9 mouse cellular contexts compared by ENCODE assay signal in genomic region chr4:82499238-82499637, GRCm38 (mm10).
DNase-seq lines count a peak whose midpoint lies in the region; ATAC-seq and TF ChIP-seq lines count a peak whose summit lies in the region.
"Had no signal": no experiment of that assay in that cellular context is flagged by ENCODE, and none has a peak within 500 bp of the region (broad histone marks: within the 10 kb centered on the region; RNA-seq: fewer than 3 reads in every experiment).

No protein-coding gene starts in this region.

- no peak overlapping the region for H3K27ac ChIP-seq in embryonic facial prominence, embryonic 12.5 days
- H3K27ac ChIP-seq in embryonic facial prominence, embryonic 10.5 days (replicated peaks) = no peak overlapping the region
- H3K27ac ChIP-seq in midbrain, embryonic 12.5 days (replicated peaks) = no peak overlapping the region
- H3K27ac ChIP-seq in midbrain, embryonic 11.5 days (ENCODE audit: low read depth, low read length) = no peak overlapping the region
- no peak overlapping the region for H3K27ac ChIP-seq in intestine, embryonic 15.5 days
- no peak overlapping the region for H3K27ac ChIP-seq in stomach, postnatal 0 days (replicated peaks)

- DNase-seq in embryonic facial prominence, embryonic 10.5 days (ENCODE audit: low spot score) = no peak
- no peak for DNase-seq in midbrain, embryonic 11.5 days (ENCODE audit: low spot score, missing footprints)
- no peak for DNase-seq in stomach, postnatal 0 days (ENCODE audit: low spot score)
- no peak for DNase-seq in T-cell, adult 2 months (ENCODE audit: low spot score)
- DNase-seq: B cell, adult 2 months had no signal

- TF ChIP-seq CTCF in stomach, postnatal 0 days (IDR thresholded peaks at IDR 0.05; ENCODE audit: low read depth) = no peak

- TF ChIP-seq EP300 in stomach, postnatal 0 days (optimal IDR thresholded peaks at IDR 0.05) = no peak

- WGBS in embryonic facial prominence, embryonic 12.5 days = 71% methylated on average over 5 of the region's 5 CpGs
- WGBS in embryonic facial prominence, embryonic 10.5 days = 87% methylated on average over 5 of the region's 5 CpGs
- WGBS in midbrain, embryonic 12.5 days = 79% methylated on average over 5 of the region's 5 CpGs
- WGBS in midbrain, embryonic 11.5 days = 85% methylated on average over 5 of the region's 5 CpGs
- 69% methylated on average over 5 of the region's 5 CpGs for WGBS in intestine, embryonic 15.5 days
- 56% methylated on average over 5 of the region's 5 CpGs for WGBS in stomach, postnatal 0 days

- H3K9me3 ChIP-seq in embryonic facial prominence, embryonic 12.5 days = no peaks in the 10 kb centered on the region
- no peaks in the 10 kb centered on the region for H3K9me3 ChIP-seq in embryonic facial prominence, embryonic 10.5 days
- H3K9me3 ChIP-seq in midbrain, embryonic 12.5 days = no peaks in the 10 kb centered on the region
- no peaks in the 10 kb centered on the region for H3K9me3 ChIP-seq in midbrain, embryonic 11.5 days (ENCODE audit: control insufficient read depth, low read length)
- no peaks in the 10 kb centered on the region for H3K9me3 ChIP-seq in intestine, embryonic 15.5 days
- H3K9me3 ChIP-seq in stomach, postnatal 0 days (ENCODE audit: control insufficient read depth, low read length) = no peaks in the 10 kb centered on the region

- peak overlapping the region; percentile 71 for H3K4me2 ChIP-seq in embryonic facial prominence, embryonic 12.5 days (replicated peaks)
- H3K4me2 ChIP-seq in midbrain, embryonic 12.5 days (replicated peaks) = peak overlapping the region; percentile 94
- H3K4me2 ChIP-seq in midbrain, embryonic 11.5 days = no peak overlapping the region
- no peak overlapping the region for H3K4me2 ChIP-seq in intestine, embryonic 15.5 days (replicated peaks)
- peak overlapping the region; percentile 26; the same call in 1 of the 2 replicates for H3K4me2 ChIP-seq in stomach, postnatal 0 days (replicated peaks; ENCODE audit: low read depth)

- peaks cover 31% of the 10 kb centered on the region for H3K36me3 ChIP-seq in embryonic facial prominence, embryonic 12.5 days
- peaks cover 34% of the 10 kb centered on the region for H3K36me3 ChIP-seq in embryonic facial prominence, embryonic 10.5 days (replicated peaks)
- H3K36me3 ChIP-seq in midbrain, embryonic 12.5 days = peaks cover 12% of the 10 kb centered on the region; the same call in 1 of the 2 replicates
- peaks cover 6% of the 10 kb centered on the region for H3K36me3 ChIP-seq in midbrain, embryonic 11.5 days (ENCODE audit: control insufficient read depth, insufficient read depth, low read length)
- 0 out of 2 replicates have a peak, but pooled peaks cover 4% of the 10 kb centered on the region for H3K36me3 ChIP-seq in intestine, embryonic 15.5 days
- peaks cover 6% of the 10 kb centered on the region; the same call in 1 of the 2 replicates for H3K36me3 ChIP-seq in stomach, postnatal 0 days (ENCODE audit: control insufficient read depth, insufficient read depth, low read length)

- ATAC-seq in embryonic facial prominence, embryonic 12.5 days (ENCODE audit: insufficient number of reproducible peaks, insufficient read depth, low FRiP score, low TSS enrichment) = no peak
- no peak for ATAC-seq in midbrain, embryonic 12.5 days (ENCODE audit: low FRiP score, low read depth)
- ATAC-seq in midbrain, embryonic 11.5 days (ENCODE audit: low FRiP score) = no peak
- peak; percentile 60 for ATAC-seq in intestine, embryonic 15.5 days
- peak; percentile 41; the same call in 1 of the 2 replicates for ATAC-seq in stomach, postnatal 0 days (ENCODE audit: low FRiP score, low TSS enrichment)
- no peak for ATAC-seq in megakaryocyte progenitor cell, adult 5-6 weeks (replicated peaks; ENCODE audit: poor library complexity)

- H3K4me3 ChIP-seq in embryonic facial prominence, embryonic 12.5 days = no peak overlapping the region
- H3K4me3 ChIP-seq in embryonic facial prominence, embryonic 10.5 days = no peak overlapping the region
- no peak overlapping the region for H3K4me3 ChIP-seq in midbrain, embryonic 12.5 days
- no peak overlapping the region for H3K4me3 ChIP-seq in midbrain, embryonic 11.5 days (ENCODE audit: low read depth, low read length)
- H3K4me3 ChIP-seq in intestine, embryonic 15.5 days (replicated peaks) = no peak overlapping the region
- no peak overlapping the region for H3K4me3 ChIP-seq in stomach, postnatal 0 days (ENCODE audit: low read depth, low read length)

- no peak overlapping the region for H3K9ac ChIP-seq in embryonic facial prominence, embryonic 12.5 days
- H3K9ac ChIP-seq in midbrain, embryonic 12.5 days (replicated peaks) = no peak overlapping the region
- H3K9ac ChIP-seq in midbrain, embryonic 11.5 days (ENCODE audit: low read length) = no peak overlapping the region
- H3K9ac ChIP-seq in intestine, embryonic 15.5 days = no peak overlapping the region
- no peak overlapping the region for H3K9ac ChIP-seq in stomach, postnatal 0 days (ENCODE audit: low read length)

- H3K4me1 ChIP-seq in embryonic facial prominence, embryonic 12.5 days = peaks cover 37% of the 10 kb centered on the region
- peaks cover 13% of the 10 kb centered on the region for H3K4me1 ChIP-seq in embryonic facial prominence, embryonic 10.5 days
- peaks cover 26% of the 10 kb centered on the region for H3K4me1 ChIP-seq in midbrain, embryonic 12.5 days
- H3K4me1 ChIP-seq in midbrain, embryonic 11.5 days (ENCODE audit: control insufficient read depth, insufficient read depth, low read length) = peaks cover 10% of the 10 kb centered on the region; the same call in 1 of the 2 replicates
- peaks cover 9% of the 10 kb centered on the region; the same call in 1 of the 2 replicates for H3K4me1 ChIP-seq in intestine, embryonic 15.5 days (replicated peaks)
- peaks cover 11% of the 10 kb centered on the region for H3K4me1 ChIP-seq in stomach, postnatal 0 days (replicated peaks; ENCODE audit: control insufficient read depth, insufficient read depth)

- no peaks in the 10 kb centered on the region for H3K27me3 ChIP-seq in embryonic facial prominence, embryonic 12.5 days
- H3K27me3 ChIP-seq in embryonic facial prominence, embryonic 10.5 days (replicated peaks; ENCODE audit: low read depth, poor library complexity, severe bottlenecking) = peaks cover 28% of the 10 kb centered on the region
- no peaks in the 10 kb centered on the region; the same call in 1 of the 2 replicates for H3K27me3 ChIP-seq in midbrain, embryonic 12.5 days
- no peaks in the 10 kb centered on the region for H3K27me3 ChIP-seq in midbrain, embryonic 11.5 days (ENCODE audit: control insufficient read depth, insufficient read depth, low read length)
- H3K27me3 ChIP-seq in intestine, embryonic 15.5 days (replicated peaks) = no peaks in the 10 kb centered on the region
- no peaks in the 10 kb centered on the region for H3K27me3 ChIP-seq in stomach, postnatal 0 days (ENCODE audit: control insufficient read depth, insufficient read depth, low read length)

Comparison
In these comparisons a context has a peak if more than half of its experiments do, and no peak if none do; other contexts are left out.
1. H3K4me2 ChIP-seq: peak in embryonic facial prominence, embryonic 12.5 days (single experiment), midbrain, embryonic 12.5 days (single experiment) and stomach, postnatal 0 days (single experiment); none in midbrain, embryonic 11.5 days (single experiment) and intestine, embryonic 15.5 days (single experiment).
2. ATAC-seq: peak in intestine, embryonic 15.5 days (single experiment) and stomach, postnatal 0 days (single experiment); none in embryonic facial prominence, embryonic 12.5 days (single experiment), midbrain, embryonic 12.5 days (single experiment), midbrain, embryonic 11.5 days (single experiment) and megakaryocyte progenitor cell, adult 5-6 weeks (single experiment).